In genomic region chr5:20950855-20951650, GRCm38 (mm10) we compare ENCODE assay signal across 8 mouse cellular contexts. TPM values are rescaled to one million over a fixed set of nuclear protein-coding genes. Genes with fewer than 3 reads are reported as not detected.
A peak's percentile ranks its signal among the peaks of the same experiment; 100 is the strongest.
DNase-seq lines count a peak whose midpoint lies in the region; ATAC-seq and TF ChIP-seq lines count a peak whose summit lies in the region.

No protein-coding gene starts in this region.

- TF ChIP-seq CTCF in kidney, postnatal 0 days (IDR thresholded peaks at IDR 0.05; ENCODE audit: low read depth), result no peak

- H3K9me3 ChIP-seq in embryonic facial prominence, embryonic 14.5 days (ENCODE audit: control insufficient read depth, low read length), result no peaks in the 10 kb centered on the region
- no peaks in the 10 kb centered on the region for H3K9me3 ChIP-seq in kidney, postnatal 0 days (replicated peaks; ENCODE audit: low read length)
- no peaks in the 10 kb centered on the region for H3K9me3 ChIP-seq in neural tube, embryonic 14.5 days (ENCODE audit: control insufficient read depth, low read length)

- H3K27me3 ChIP-seq in embryonic facial prominence, embryonic 14.5 days (replicated peaks; ENCODE audit: control insufficient read depth, insufficient read depth, low read length), result no peaks in the 10 kb centered on the region
- H3K27me3 ChIP-seq in kidney, postnatal 0 days (ENCODE audit: insufficient read depth, low read length), result no peaks in the 10 kb centered on the region
- H3K27me3 ChIP-seq in neural tube, embryonic 14.5 days (ENCODE audit: control insufficient read depth, insufficient read depth, low read length), result no peaks in the 10 kb centered on the region

- ATAC-seq in embryonic facial prominence, embryonic 14.5 days (ENCODE audit: low read depth), result peak; percentile 71
- ATAC-seq in kidney, postnatal 0 days (replicated peaks; ENCODE audit: low FRiP score, low read depth), result peak; percentile 80
- peak; percentile 85 for ATAC-seq in neural tube, embryonic 14.5 days (ENCODE audit: low read depth)

- H3K36me3 ChIP-seq in embryonic facial prominence, embryonic 14.5 days (ENCODE audit: control insufficient read depth, insufficient read depth, low read length), result no peaks in the 10 kb centered on the region
- H3K36me3 ChIP-seq in kidney, postnatal 0 days (ENCODE audit: insufficient read depth, low read length), result no peaks in the 10 kb centered on the region
- no peaks in the 10 kb centered on the region for H3K36me3 ChIP-seq in neural tube, embryonic 14.5 days (ENCODE audit: control insufficient read depth, insufficient read depth, low read length)

- peak overlapping the region; percentile 93 for H3K9ac ChIP-seq in embryonic facial prominence, embryonic 14.5 days (ENCODE audit: low read depth, low read length)
- H3K9ac ChIP-seq in kidney, postnatal 0 days (ENCODE audit: low read depth, low read length), result peak overlapping the region; percentile 87
- peak overlapping the region; percentile 84 for H3K9ac ChIP-seq in neural tube, embryonic 14.5 days (replicated peaks; ENCODE audit: low read depth, low read length)

- peak; percentile 41 to 46 for DNase-seq in urinary bladder, postnatal 36 days (ENCODE audit: low spot score in 2 of 2)
- no peak for DNase-seq in urinary bladder, adult 2 months (ENCODE audit: low spot score)
- peak; percentile 63 for DNase-seq in embryonic facial prominence, embryonic 14.5 days (ENCODE audit: low spot score)
- peak; percentile 38 to 61 for DNase-seq in heart, adult 9 months (ENCODE audit: low spot score in 2 of 2)
- peak; percentile 65 for DNase-seq in kidney, postnatal 0 days (ENCODE audit: low spot score)
- DNase-seq in lung, adult 18-20 months, result peak; percentile 55 to 60
- DNase-seq in testis, postnatal 10 days (ENCODE audit: low spot score), result peak; percentile 74

- peak overlapping the region; percentile 99 for H3K27ac ChIP-seq in embryonic facial prominence, embryonic 14.5 days (replicated peaks; ENCODE audit: low read depth, low read length)
- H3K27ac ChIP-seq in kidney, postnatal 0 days, result peak overlapping the region; percentile 98
- peak overlapping the region; percentile 98 for H3K27ac ChIP-seq in neural tube, embryonic 14.5 days (ENCODE audit: low read depth, low read length)

- H3K4me3 ChIP-seq in embryonic facial prominence, embryonic 14.5 days (ENCODE audit: low read depth, low read length), result peak overlapping the region; percentile 96
- H3K4me3 ChIP-seq in kidney, postnatal 0 days (replicated peaks; ENCODE audit: low read depth, low read length), result peak overlapping the region; percentile 84
- H3K4me3 ChIP-seq in neural tube, embryonic 14.5 days (ENCODE audit: low read depth, low read length), result peak overlapping the region; percentile 92

- H3K4me1 ChIP-seq in embryonic facial prominence, embryonic 14.5 days (ENCODE audit: control insufficient read depth, insufficient read depth, low read length), result peaks cover 11% of the 10 kb centered on the region
- 0 out of 2 replicates have a peak, but pooled peaks cover 5% of the 10 kb centered on the region for H3K4me1 ChIP-seq in kidney, postnatal 0 days (replicated peaks; ENCODE audit: insufficient read depth, low read length)
- peaks cover 15% of the 10 kb centered on the region for H3K4me1 ChIP-seq in neural tube, embryonic 14.5 days (ENCODE audit: control insufficient read depth, insufficient read depth, low read length)

- peak overlapping the region; percentile 82 for H3K4me2 ChIP-seq in embryonic facial prominence, embryonic 14.5 days (ENCODE audit: low read depth, low read length)
- peak overlapping the region; percentile 73 for H3K4me2 ChIP-seq in kidney, postnatal 0 days (ENCODE audit: low read length)
- peak overlapping the region; percentile 71 for H3K4me2 ChIP-seq in neural tube, embryonic 14.5 days (ENCODE audit: low read depth, low read length)

- under 1% methylated on average over 58 of the region's 88 CpGs for WGBS in embryonic facial prominence, embryonic 14.5 days
- under 1% methylated on average over 80 of the region's 88 CpGs for WGBS in kidney, postnatal 0 days
- WGBS in neural tube, embryonic 14.5 days, result under 1% methylated on average over 84 of the region's 88 CpGs

RNA-seq across cellular contexts. Expression of gene Rsbn1l, which starts 5.1 kb away (rescaled TPM):
- 11.8 and 14.6 TPM in 2 replicates for polyA plus RNA-seq in urinary bladder, adult 2 months (2012; rRNA removed)
- polyA plus RNA-seq in embryonic facial prominence, embryonic 14.5 days (2014; fragmentation: Nextera tagmentation; extraction: Ambion mirVana), result 5.2 and 5.5 TPM in 2 replicates
- polyA plus RNA-seq in kidney, postnatal 0 days (2015; fragmentation: Nextera tagmentation; extraction: Ambion mirVana), result 5.5 and 6.4 TPM in 2 replicates
- 6.8 and 8.2 TPM in 2 replicates for polyA plus RNA-seq in neural tube, embryonic 14.5 days (2014; fragmentation: Nextera tagmentation; extraction: Ambion mirVana)
